Mouse (Mus musculus) liver, postnatal 0 days (tissue): ENCODE data around the gene Rdh5.

Source experiments
- CTCF ChIP-seq: sonication (generic); IDR thresholded peaks from 2 replicates; pipeline ENCODE4 v1.5.1; 2016; ENCODE audit warnings: antibody characterized with exemption, low read depth
- EP300 ChIP-seq: IDR thresholded peaks from 2 replicates; pipeline ENCODE4 v1.6.1; 2016; ENCODE audit warnings: antibody characterized with exemption, low read depth, mild to moderate bottlenecking

DNA sequence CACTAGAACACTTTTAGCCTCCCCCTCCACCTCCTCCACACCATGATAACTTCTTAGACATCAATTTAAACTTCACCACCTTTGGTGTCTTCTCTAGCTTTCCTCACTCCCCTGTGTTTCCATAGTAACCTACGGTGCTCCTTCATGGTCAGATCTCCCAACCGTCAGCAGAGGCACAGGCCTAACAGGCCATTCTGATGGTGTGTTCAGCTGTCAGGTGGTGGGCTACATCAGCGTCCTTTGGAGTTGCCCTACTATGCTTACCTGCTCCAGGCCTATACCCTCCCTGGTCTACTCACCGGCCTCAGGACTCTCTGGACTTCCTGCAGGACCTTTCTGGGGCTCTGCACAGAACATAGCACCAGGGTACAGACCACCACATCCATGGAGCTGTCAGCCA lies 37.5 kb upstream of the Rdh5 start:
- TF ChIP-seq CTCF (no peak), EP300 (no peak)
